Mouse (Mus musculus): ENCODE results near the gene Scyl1. TPM values are rescaled to one million over a fixed set of nuclear protein-coding genes. Genes with fewer than 3 reads are reported as not detected.

The Scyl1 gene
- total RNA-seq, 1 experiment, result 55.6 TPM

- H3K27ac ChIP-seq (ENCODE audit: insufficient read depth, low read depth, low read length, poor library complexity, severe bottlenecking), result no peak overlapping the region
- in situ Hi-C loops (cut with MboI; ENCODE audit: low sequenced_read_pairs in 2 of 2, unreplicated experiment in 2 of 2), result loop anchor here in 1 of 2 experiments (10.0 kb wide), 1 partner anchor 53 kb away; no protein-coding TSS in a partner anchor
- H3K4me3 ChIP-seq (ENCODE audit: insufficient read depth in 1 of 2, low read depth in 1 of 2, low read length in 2 of 2, poor library complexity in 1 of 2, severe bottlenecking in 1 of 2), result no peak overlapping the region
- H3K36me3 ChIP-seq (ENCODE audit: control insufficient read depth, insufficient read depth, low read length, poor library complexity, severe bottlenecking), result peaks cover 2% of the 10 kb centered on the region
- H3K9me3 ChIP-seq (ENCODE audit: control insufficient read depth, insufficient read depth, low read depth, low read length), result no peaks in the 10 kb centered on the region
- no peak for TF ChIP-seq HCFC1 (IDR thresholded peaks at IDR 0.05; ENCODE audit: borderline replicate concordance, insufficient read depth, low read length)
- no peak for TF ChIP-seq MAFK (IDR thresholded peaks at IDR 0.05; ENCODE audit: insufficient read depth, low read depth, low read length)
- TF ChIP-seq ZC3H11A (IDR thresholded peaks at IDR 0.05; ENCODE audit: borderline replicate concordance, low read depth, low read length), result no peak
- TF ChIP-seq ZNF384 (IDR thresholded peaks at IDR 0.05; ENCODE audit: low read depth, low read length), result no peak
- no peak for TF ChIP-seq CHD2 (IDR thresholded peaks at IDR 0.05; ENCODE audit: low read depth, low read length)
- H3K9ac ChIP-seq (ENCODE audit: insufficient read depth, low read depth, low read length, poor library complexity, severe bottlenecking), result no peak overlapping the region
- no peaks in the 10 kb centered on the region; a peak in 1 of 4 replicates for H3K4me1 ChIP-seq (ENCODE audit: control insufficient read depth in 2 of 2, insufficient read depth in 2 of 2, low read length in 2 of 2, poor library complexity in 1 of 2)
- no peak for DNase-seq (ENCODE audit: low read depth, low spot score)
Measured at GRCm38 (mm10) chr19:5791329-5791728, 20.1 kb upstream of the Scyl1 start.

GRCm38 (mm10) chr19:5789066-5789465 lies 17.8 kb upstream of the Scyl1 start:
- Histone ChIP-seq H3K9me3 (ENCODE audit: control insufficient read depth, insufficient read depth, low read depth, low read length) (no peaks in the 10 kb centered on the region), H3K4me1 (ENCODE audit: control insufficient read depth in 2 of 2, insufficient read depth in 2 of 2, low read length in 2 of 2, poor library complexity in 1 of 2) (no peaks in the 10 kb centered on the region; a peak in 1 of 4 replicates), H3K36me3 (ENCODE audit: control insufficient read depth, insufficient read depth, low read length, poor library complexity, severe bottlenecking) (no peaks in the 10 kb centered on the region), H3K4me3 (ENCODE audit: insufficient read depth in 1 of 2, low read depth in 1 of 2, low read length in 2 of 2, poor library complexity in 1 of 2, severe bottlenecking in 1 of 2) (no peak overlapping the region), H3K27ac (ENCODE audit: insufficient read depth, low read depth, low read length, poor library complexity, severe bottlenecking) (no peak overlapping the region), H3K9ac (ENCODE audit: insufficient read depth, low read depth, low read length, poor library complexity, severe bottlenecking) (no peak overlapping the region)
- no peak for TF ChIP-seq CHD2 (IDR thresholded peaks at IDR 0.05; ENCODE audit: low read depth, low read length)
- no peak for TF ChIP-seq ZC3H11A (IDR thresholded peaks at IDR 0.05; ENCODE audit: borderline replicate concordance, low read depth, low read length)
- no peak for TF ChIP-seq HCFC1 (IDR thresholded peaks at IDR 0.05; ENCODE audit: borderline replicate concordance, insufficient read depth, low read length)
- no peak for TF ChIP-seq MAFK (IDR thresholded peaks at IDR 0.05; ENCODE audit: insufficient read depth, low read depth, low read length)
- no peak for TF ChIP-seq ZNF384 (IDR thresholded peaks at IDR 0.05; ENCODE audit: low read depth, low read length)
- in situ Hi-C loops (cut with MboI; ENCODE audit: low sequenced_read_pairs in 2 of 2, unreplicated experiment in 2 of 2), result loop anchor here in 1 of 2 experiments (5.0 kb wide), 1 partner anchor 88 kb away; the partner anchor contains the start of genes Frmd8 and Slc25a45
- no peak for DNase-seq (ENCODE audit: low read depth, low spot score)

- Histone ChIP-seq H3K36me3 (ENCODE audit: control insufficient read depth, insufficient read depth, low read length, poor library complexity, severe bottlenecking) (no peaks in the 10 kb centered on the region), H3K27ac (ENCODE audit: insufficient read depth, low read depth, low read length, poor library complexity, severe bottlenecking) (no peak overlapping the region), H3K4me3 (ENCODE audit: insufficient read depth in 1 of 2, low read depth in 1 of 2, low read length in 2 of 2, poor library complexity in 1 of 2, severe bottlenecking in 1 of 2) (no peak overlapping the region), H3K4me1 (ENCODE audit: control insufficient read depth in 2 of 2, insufficient read depth in 2 of 2, low read length in 2 of 2, poor library complexity in 1 of 2) (no peaks in the 10 kb centered on the region; a peak in 1 of 4 replicates), H3K9me3 (ENCODE audit: control insufficient read depth, insufficient read depth, low read depth, low read length) (no peaks in the 10 kb centered on the region), H3K9ac (ENCODE audit: insufficient read depth, low read depth, low read length, poor library complexity, severe bottlenecking) (no peak overlapping the region)
- DNase-seq (ENCODE audit: low read depth, low spot score), result no peak
- TF ChIP-seq MAFK (IDR thresholded peaks at IDR 0.05; ENCODE audit: insufficient read depth, low read depth, low read length) (no peak), HCFC1 (IDR thresholded peaks at IDR 0.05; ENCODE audit: borderline replicate concordance, insufficient read depth, low read length) (no peak), CHD2 (IDR thresholded peaks at IDR 0.05; ENCODE audit: low read depth, low read length) (no peak), ZNF384 (IDR thresholded peaks at IDR 0.05; ENCODE audit: low read depth, low read length) (no peak), ZC3H11A (IDR thresholded peaks at IDR 0.05; ENCODE audit: borderline replicate concordance, low read depth, low read length) (no peak)
- in situ Hi-C loops (cut with MboI; ENCODE audit: low sequenced_read_pairs in 2 of 2, unreplicated experiment in 2 of 2), result loop anchor here in 1 of 2 experiments (5.0 kb wide), 1 partner anchor 89 kb away; the partner anchor contains the start of genes Frmd8 and Slc25a45
Measured at GRCm38 (mm10) chr19:5788620-5789019, 17.4 kb upstream of the Scyl1 start.

GRCm38 (mm10) chr19:5787920-5788319 lies 16.7 kb upstream of the Scyl1 start:
- in situ Hi-C loops (cut with MboI; ENCODE audit: low sequenced_read_pairs in 2 of 2, unreplicated experiment in 2 of 2), result loop anchor here in 1 of 2 experiments (5.0 kb wide), 1 partner anchor 89 kb away; the partner anchor contains the start of genes Frmd8 and Slc25a45
- DNase-seq (ENCODE audit: low read depth, low spot score), result no peak
- Histone ChIP-seq H3K4me3 (ENCODE audit: insufficient read depth in 1 of 2, low read depth in 1 of 2, low read length in 2 of 2, poor library complexity in 1 of 2, severe bottlenecking in 1 of 2) (no peak overlapping the region), H3K4me1 (ENCODE audit: control insufficient read depth in 2 of 2, insufficient read depth in 2 of 2, low read length in 2 of 2, poor library complexity in 1 of 2) (no peaks in the 10 kb centered on the region; a peak in 1 of 4 replicates), H3K9ac (ENCODE audit: insufficient read depth, low read depth, low read length, poor library complexity, severe bottlenecking) (no peak overlapping the region), H3K36me3 (ENCODE audit: control insufficient read depth, insufficient read depth, low read length, poor library complexity, severe bottlenecking) (no peaks in the 10 kb centered on the region), H3K27ac (ENCODE audit: insufficient read depth, low read depth, low read length, poor library complexity, severe bottlenecking) (no peak overlapping the region), H3K9me3 (ENCODE audit: control insufficient read depth, insufficient read depth, low read depth, low read length) (no peaks in the 10 kb centered on the region)
- no peak for TF ChIP-seq ZNF384 (IDR thresholded peaks at IDR 0.05; ENCODE audit: low read depth, low read length)
- no peak for TF ChIP-seq MAFK (IDR thresholded peaks at IDR 0.05; ENCODE audit: insufficient read depth, low read depth, low read length)
- TF ChIP-seq ZC3H11A (IDR thresholded peaks at IDR 0.05; ENCODE audit: borderline replicate concordance, low read depth, low read length), result no peak

Data from ES-E14 (cell line).